Comparison of ENCODE assay signal across 8 mouse cellular contexts in genomic region chr3:93555878-93556254, GRCm38 (mm10). TPM values are rescaled to one million over a fixed set of nuclear protein-coding genes. Genes with fewer than 3 reads are reported as not detected.
DNase-seq lines count a peak whose midpoint lies in the region; ATAC-seq and TF ChIP-seq lines count a peak whose summit lies in the region.

No protein-coding gene starts in this region.

- peaks cover 28% of the 10 kb centered on the region for H3K4me1 ChIP-seq in embryonic facial prominence, embryonic 12.5 days
- peaks cover 42% of the 10 kb centered on the region for H3K4me1 ChIP-seq in heart, embryonic 13.5 days
- H3K4me1 ChIP-seq in kidney, postnatal 0 days (replicated peaks; ENCODE audit: insufficient read depth, low read length) = peaks cover 20% of the 10 kb centered on the region
- H3K4me1 ChIP-seq in stomach, embryonic 15.5 days = peaks cover 16% of the 10 kb centered on the region

- 0 out of 2 replicates have a peak, but pooled peaks cover under 1% of the 10 kb centered on the region for H3K36me3 ChIP-seq in embryonic facial prominence, embryonic 12.5 days
- peaks cover 1% of the 10 kb centered on the region for H3K36me3 ChIP-seq in heart, embryonic 13.5 days
- peaks cover 4% of the 10 kb centered on the region; the same call in 1 of the 2 replicates for H3K36me3 ChIP-seq in kidney, postnatal 0 days (ENCODE audit: insufficient read depth, low read length)
- no peaks in the 10 kb centered on the region for H3K36me3 ChIP-seq in stomach, embryonic 15.5 days

- peak overlapping the region; percentile 58 for H3K9ac ChIP-seq in embryonic facial prominence, embryonic 12.5 days
- H3K9ac ChIP-seq in heart, embryonic 13.5 days = peak overlapping the region; percentile 87
- H3K9ac ChIP-seq in kidney, postnatal 0 days (ENCODE audit: low read depth, low read length) = peak overlapping the region; percentile 74
- peak overlapping the region; percentile 58; the same call in 1 of the 2 replicates for H3K9ac ChIP-seq in stomach, embryonic 15.5 days

- ATAC-seq in embryonic facial prominence, embryonic 12.5 days (ENCODE audit: insufficient number of reproducible peaks, insufficient read depth, low FRiP score, low TSS enrichment) = 0 out of 2 replicates have a peak, but pooled peaks have one; percentile 65
- no peak for ATAC-seq in heart, embryonic 13.5 days (ENCODE audit: extremely low read depth, insufficient number of reproducible peaks, low FRiP score, low TSS enrichment)
- peak; percentile 86 for ATAC-seq in kidney, postnatal 0 days (replicated peaks; ENCODE audit: low FRiP score, low read depth)
- 0 out of 2 replicates have a peak, but pooled peaks have one; percentile 36 for ATAC-seq in stomach, embryonic 15.5 days (ENCODE audit: insufficient read depth, low FRiP score, low read depth)

- peak; percentile 64 for DNase-seq in urinary bladder, postnatal 14 days (ENCODE audit: low spot score)
- DNase-seq in urinary bladder, postnatal 25 days (ENCODE audit: low spot score) = no peak
- DNase-seq in kidney, postnatal 0 days (ENCODE audit: low spot score) = peak; percentile 74
- peak; percentile 85 for DNase-seq in lung, postnatal 36 days
- DNase-seq in right cerebral cortex, postnatal 10 days (ENCODE audit: low spot score in 2 of 2) = no peak

- no peaks in the 10 kb centered on the region for H3K27me3 ChIP-seq in embryonic facial prominence, embryonic 12.5 days
- H3K27me3 ChIP-seq in heart, embryonic 13.5 days (replicated peaks) = no peaks in the 10 kb centered on the region
- H3K27me3 ChIP-seq in kidney, postnatal 0 days (ENCODE audit: insufficient read depth, low read length) = no peaks in the 10 kb centered on the region
- H3K27me3 ChIP-seq in stomach, embryonic 15.5 days (replicated peaks) = no peaks in the 10 kb centered on the region

- H3K4me2 ChIP-seq in embryonic facial prominence, embryonic 12.5 days (replicated peaks) = peak overlapping the region; percentile 65
- H3K4me2 ChIP-seq in heart, embryonic 13.5 days = peak overlapping the region; percentile 90
- H3K4me2 ChIP-seq in kidney, postnatal 0 days (ENCODE audit: low read length) = peak overlapping the region; percentile 61
- peak overlapping the region; percentile 74 for H3K4me2 ChIP-seq in stomach, embryonic 15.5 days

- peak overlapping the region; percentile 57 for H3K4me3 ChIP-seq in embryonic facial prominence, embryonic 12.5 days
- H3K4me3 ChIP-seq in heart, embryonic 13.5 days = peak overlapping the region; percentile 77
- H3K4me3 ChIP-seq in kidney, postnatal 0 days (replicated peaks; ENCODE audit: low read depth, low read length) = peak overlapping the region; percentile 57
- peak overlapping the region; percentile 63 for H3K4me3 ChIP-seq in stomach, embryonic 15.5 days (replicated peaks)

- no peaks in the 10 kb centered on the region for H3K9me3 ChIP-seq in embryonic facial prominence, embryonic 12.5 days
- H3K9me3 ChIP-seq in heart, embryonic 13.5 days = no peaks in the 10 kb centered on the region
- no peaks in the 10 kb centered on the region for H3K9me3 ChIP-seq in kidney, postnatal 0 days (replicated peaks; ENCODE audit: low read length)
- H3K9me3 ChIP-seq in stomach, embryonic 15.5 days = no peaks in the 10 kb centered on the region

- TF ChIP-seq CTCF in kidney, postnatal 0 days (IDR thresholded peaks at IDR 0.05; ENCODE audit: low read depth) = no peak

- peak overlapping the region; percentile 79 for H3K27ac ChIP-seq in embryonic facial prominence, embryonic 12.5 days
- peak overlapping the region; percentile 88 for H3K27ac ChIP-seq in heart, embryonic 13.5 days (replicated peaks)
- H3K27ac ChIP-seq in kidney, postnatal 0 days = peak overlapping the region; percentile 91
- H3K27ac ChIP-seq in stomach, embryonic 15.5 days = peak overlapping the region; percentile 93

- 25% methylated on average over 2 of the region's 2 CpGs for WGBS in embryonic facial prominence, embryonic 12.5 days
- WGBS in heart, embryonic 13.5 days = 13% methylated on average over 2 of the region's 2 CpGs
- WGBS in kidney, postnatal 0 days = 17% methylated on average over 2 of the region's 2 CpGs
- WGBS in stomach, embryonic 15.5 days = 23% methylated on average over 2 of the region's 2 CpGs

RNA-seq across cellular contexts. Expression of gene S100a10, which starts 1.0 kb away (rescaled TPM):
- polyA plus RNA-seq in embryonic facial prominence, embryonic 12.5 days (2016; fragmentation: Nextera tagmentation; extraction: Ambion mirVana) = 379 and 392 TPM in 2 replicates
- 197 and 200 TPM in 2 replicates for polyA plus RNA-seq in heart, embryonic 13.5 days (2015; fragmentation: Nextera tagmentation; extraction: Ambion mirVana)
- 534 and 566 TPM in 2 replicates for polyA plus RNA-seq in kidney, postnatal 0 days (2015; fragmentation: Nextera tagmentation; extraction: Ambion mirVana)
- polyA plus RNA-seq in stomach, embryonic 15.5 days (2015; fragmentation: Nextera tagmentation; extraction: Ambion mirVana) = 444 and 470 TPM in 2 replicates

RNA-seq across cellular contexts. Expression of gene S100a11, which starts 35.6 kb away (rescaled TPM):
- polyA plus RNA-seq in embryonic facial prominence, embryonic 12.5 days (2016; fragmentation: Nextera tagmentation; extraction: Ambion mirVana) = 833 and 880 TPM in 2 replicates
- 842 and 881 TPM in 2 replicates for polyA plus RNA-seq in heart, embryonic 13.5 days (2015; fragmentation: Nextera tagmentation; extraction: Ambion mirVana)
- polyA plus RNA-seq in kidney, postnatal 0 days (2015; fragmentation: Nextera tagmentation; extraction: Ambion mirVana) = 2,066 and 2,191 TPM in 2 replicates
- polyA plus RNA-seq in stomach, embryonic 15.5 days (2015; fragmentation: Nextera tagmentation; extraction: Ambion mirVana) = 1,455 and 1,609 TPM in 2 replicates

Comparison
In these comparisons a context has a peak if more than half of its experiments do, and no peak if none do; other contexts are left out.
1. DNase-seq: peak in urinary bladder, postnatal 14 days (single experiment), kidney, postnatal 0 days (single experiment) and lung, postnatal 36 days (single experiment); none in urinary bladder, postnatal 25 days (single experiment) and right cerebral cortex, postnatal 10 days (0 of 2).
2. Peak in every context shown above with its lines, with median percentiles within 50 percentile points of each other: H3K27ac ChIP-seq, H3K4me2 ChIP-seq, H3K4me3 ChIP-seq and H3K9ac ChIP-seq.